Mouse (Mus musculus): ENCODE measurements around the gene Smpdl3b.
A peak's percentile ranks its signal among the peaks of the same experiment; 100 is the strongest.
"Not testable (repeated sequence)": the region's sequence is repeated elsewhere in the genome, so short reads cannot be mapped to it uniquely, and the experiment has no call there.

Gene Smpdl3b

DNA sequence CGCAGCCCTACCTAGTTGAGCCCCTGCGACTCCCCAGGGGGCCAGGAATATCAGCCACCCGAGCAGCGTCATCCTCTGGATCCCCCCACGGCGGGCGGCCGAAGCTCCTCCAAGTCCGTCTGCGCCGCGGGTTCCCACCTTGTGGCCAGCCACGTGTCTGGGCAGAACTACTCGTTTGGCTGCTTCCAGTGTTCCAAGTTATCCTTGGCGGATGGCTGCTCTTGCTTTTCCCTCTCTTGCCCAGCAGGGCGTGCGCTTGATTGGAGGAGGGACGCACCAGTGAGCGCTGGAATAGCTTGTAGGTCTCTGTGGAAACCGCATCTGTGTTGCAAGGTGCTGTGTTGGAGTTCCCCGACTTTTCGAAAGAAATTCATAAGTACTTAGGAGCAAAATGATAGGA is at the start of gene Smpdl3b:
Gene Smpdl3b (minus strand): TSS at position 279 of the 400 bp plus-strand sequence.
- DNase-seq (ENCODE audit: low read depth, low spot score): peak; percentile 31
- Histone ChIP-seq H3K36me3 (ENCODE audit: control insufficient read depth, insufficient read depth, low read length, poor library complexity, severe bottlenecking) (no peaks in the 10 kb centered on the region), H3K27me3 (ENCODE audit: control insufficient read depth, insufficient read depth, low read length, poor library complexity, severe bottlenecking) (no peaks in the 10 kb centered on the region)

DNA sequence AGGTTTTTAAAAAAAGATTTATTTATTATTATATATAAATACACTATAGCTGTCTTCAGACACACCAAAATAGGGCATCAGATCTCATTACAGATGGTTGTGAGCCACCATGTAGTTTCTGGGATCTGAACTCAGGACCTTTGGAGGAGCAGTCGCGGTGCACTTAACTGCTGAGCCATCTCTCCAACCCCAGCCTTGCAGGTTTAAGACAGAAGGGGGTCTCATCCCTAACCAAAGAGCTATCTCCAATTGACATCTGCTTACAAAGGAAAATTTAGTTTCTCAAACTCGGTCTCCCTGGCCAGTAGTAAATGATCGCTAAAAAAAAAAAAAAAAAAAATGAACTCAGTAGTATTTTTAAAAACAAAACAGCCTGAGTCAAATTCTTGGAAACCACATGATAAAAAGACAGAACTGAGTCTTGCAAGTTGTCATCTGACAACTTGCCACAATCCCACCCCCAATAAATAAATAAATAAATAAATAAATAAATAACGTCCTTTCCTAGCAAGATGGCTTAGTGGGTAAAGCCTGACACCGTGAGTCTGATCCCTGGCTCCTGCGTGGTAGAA is 49.7 kb upstream of the Smpdl3b start:
- DNase-seq (ENCODE audit: low read depth, low spot score): no peak
- Histone ChIP-seq H3K27me3 (ENCODE audit: control insufficient read depth, insufficient read depth, low read length, poor library complexity, severe bottlenecking) (no peaks in the 10 kb centered on the region), H3K36me3 (ENCODE audit: control insufficient read depth, insufficient read depth, low read length, poor library complexity, severe bottlenecking) (no peaks in the 10 kb centered on the region)

GRCm38 (mm10) chr4:132805599-132806197 is 48.6 kb upstream of the Smpdl3b start:
- DNase-seq (ENCODE audit: low read depth, low spot score): no peak

GRCm38 (mm10) chr4:132805146-132805545 is 48.1 kb upstream of the Smpdl3b start:
- no peak for DNase-seq (ENCODE audit: low read depth, low spot score)

More at GRCm38 (mm10) chr4:132805599-132806197, 48.6 kb upstream of the Smpdl3b start:
- no peaks in the 10 kb centered on the region for H3K27me3 ChIP-seq (ENCODE audit: control insufficient read depth, insufficient read depth, low read length, poor library complexity, severe bottlenecking)
- no peaks in the 10 kb centered on the region for H3K36me3 ChIP-seq (ENCODE audit: control insufficient read depth, insufficient read depth, low read length, poor library complexity, severe bottlenecking)

DNA sequence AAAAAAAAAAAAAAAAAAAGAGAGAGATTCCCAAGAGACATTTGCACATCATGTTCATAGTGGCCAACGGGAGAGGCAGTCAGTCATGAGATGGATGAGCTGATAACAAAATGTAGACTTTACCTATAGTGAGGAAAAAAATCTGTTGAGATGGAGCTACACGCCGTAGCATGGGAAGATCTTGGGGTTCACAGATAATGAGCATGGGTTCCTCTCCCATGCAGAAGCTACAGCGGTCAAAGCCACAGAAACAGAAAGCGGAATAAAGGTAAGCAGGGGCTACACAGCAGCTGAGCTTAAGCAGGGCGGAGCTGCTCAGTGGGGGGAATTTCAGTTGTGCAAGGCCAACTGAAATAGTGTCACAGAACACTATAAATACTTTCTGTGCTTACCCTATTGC is 47.3 kb upstream of the Smpdl3b start:
- H3K27me3 ChIP-seq (ENCODE audit: control insufficient read depth, insufficient read depth, low read length, poor library complexity, severe bottlenecking): no peaks in the 10 kb centered on the region
- no peaks in the 10 kb centered on the region for H3K36me3 ChIP-seq (ENCODE audit: control insufficient read depth, insufficient read depth, low read length, poor library complexity, severe bottlenecking)
- peak; percentile 79 for DNase-seq (ENCODE audit: low read depth, low spot score)

More at GRCm38 (mm10) chr4:132805146-132805545, 48.1 kb upstream of the Smpdl3b start:
- Histone ChIP-seq H3K36me3 (ENCODE audit: control insufficient read depth, insufficient read depth, low read length, poor library complexity, severe bottlenecking) (no peaks in the 10 kb centered on the region), H3K27me3 (ENCODE audit: control insufficient read depth, insufficient read depth, low read length, poor library complexity, severe bottlenecking) (no peaks in the 10 kb centered on the region)

DNA sequence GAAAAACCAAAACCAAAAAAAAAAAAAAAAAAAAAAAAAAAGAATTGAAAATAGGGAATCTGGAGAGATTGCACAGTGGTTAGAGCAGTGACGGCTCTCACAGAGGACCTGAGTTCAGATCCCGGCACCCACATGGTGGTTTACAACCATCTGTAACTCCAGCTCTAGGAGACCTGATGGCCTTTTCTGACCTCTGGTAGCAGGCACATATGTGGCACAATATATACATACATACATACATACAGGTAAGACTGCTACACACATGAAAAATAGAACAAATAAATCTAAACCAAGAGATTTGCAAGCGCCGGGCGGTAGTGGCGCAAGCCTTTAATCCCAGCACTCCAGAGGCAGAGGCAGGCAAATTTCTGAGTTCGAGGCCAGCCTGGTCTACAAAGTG is 46.8 kb upstream of the Smpdl3b start:
- no peaks in the 10 kb centered on the region for H3K27me3 ChIP-seq (ENCODE audit: control insufficient read depth, insufficient read depth, low read length, poor library complexity, severe bottlenecking)
- H3K36me3 ChIP-seq (ENCODE audit: control insufficient read depth, insufficient read depth, low read length, poor library complexity, severe bottlenecking): no peaks in the 10 kb centered on the region
- DNase-seq (ENCODE audit: low read depth, low spot score): no peak

GRCm38 (mm10) chr4:132803212-132803611 is 46.2 kb upstream of the Smpdl3b start:
- H3K27me3 ChIP-seq (ENCODE audit: control insufficient read depth, insufficient read depth, low read length, poor library complexity, severe bottlenecking): no peaks in the 10 kb centered on the region
- no peak for DNase-seq (ENCODE audit: low read depth, low spot score)
- no peaks in the 10 kb centered on the region for H3K36me3 ChIP-seq (ENCODE audit: control insufficient read depth, insufficient read depth, low read length, poor library complexity, severe bottlenecking)

GRCm38 (mm10) chr4:132802171-132802637 is 45.2 kb upstream of the Smpdl3b start:
- Histone ChIP-seq H3K27me3 (ENCODE audit: control insufficient read depth, insufficient read depth, low read length, poor library complexity, severe bottlenecking) (no peaks in the 10 kb centered on the region), H3K36me3 (ENCODE audit: control insufficient read depth, insufficient read depth, low read length, poor library complexity, severe bottlenecking) (no peaks in the 10 kb centered on the region)
- peak; percentile 64 for DNase-seq (ENCODE audit: low read depth, low spot score)

DNA sequence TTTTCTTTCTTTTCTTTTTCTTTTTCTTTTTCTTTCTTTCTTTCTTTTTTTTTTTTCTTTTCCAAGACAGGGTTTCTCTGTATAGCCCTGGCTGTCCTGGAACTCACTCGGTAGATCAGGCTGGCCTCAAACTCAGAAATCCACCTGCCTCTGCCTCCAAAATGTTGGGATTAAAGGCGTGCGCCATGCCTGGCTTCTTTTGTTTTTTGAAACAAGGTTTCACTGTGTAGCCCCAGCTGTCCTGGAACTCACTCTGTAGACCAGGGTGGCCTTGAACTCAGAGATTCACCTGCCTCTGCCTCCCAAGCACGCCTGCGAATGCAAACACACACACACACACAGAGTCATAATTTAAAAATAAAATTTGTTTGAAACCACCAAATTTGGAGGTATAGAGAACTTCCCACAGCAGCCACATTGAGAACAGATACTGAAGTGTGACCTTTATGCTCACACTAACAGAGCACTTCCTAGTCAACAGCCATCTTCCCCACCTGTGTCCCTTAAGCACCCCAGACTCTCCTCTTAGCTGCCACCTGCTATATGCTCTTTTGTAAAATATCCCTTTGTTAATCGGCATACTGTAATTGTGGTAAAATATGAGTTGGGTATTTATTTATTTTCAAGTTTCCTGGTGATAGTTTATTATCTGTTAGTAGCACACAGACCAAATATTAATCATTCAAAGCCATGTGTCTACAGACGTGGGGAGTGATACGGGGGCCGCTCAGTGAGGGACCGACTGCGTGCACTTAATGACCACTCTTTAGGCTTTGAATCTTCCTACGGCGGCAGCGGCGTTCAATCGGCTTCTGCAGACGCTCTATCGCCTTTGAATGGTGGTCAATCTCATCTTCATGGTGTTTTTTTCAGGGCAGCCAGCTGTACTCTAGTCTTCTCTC is 44.4 kb upstream of the Smpdl3b start:
- Histone ChIP-seq H3K36me3 (ENCODE audit: control insufficient read depth, insufficient read depth, low read length, poor library complexity, severe bottlenecking) (no peaks in the 10 kb centered on the region), H3K27me3 (ENCODE audit: control insufficient read depth, insufficient read depth, low read length, poor library complexity, severe bottlenecking) (no peaks in the 10 kb centered on the region)
- peak; percentile 60 for DNase-seq (ENCODE audit: low read depth, low spot score)

DNA sequence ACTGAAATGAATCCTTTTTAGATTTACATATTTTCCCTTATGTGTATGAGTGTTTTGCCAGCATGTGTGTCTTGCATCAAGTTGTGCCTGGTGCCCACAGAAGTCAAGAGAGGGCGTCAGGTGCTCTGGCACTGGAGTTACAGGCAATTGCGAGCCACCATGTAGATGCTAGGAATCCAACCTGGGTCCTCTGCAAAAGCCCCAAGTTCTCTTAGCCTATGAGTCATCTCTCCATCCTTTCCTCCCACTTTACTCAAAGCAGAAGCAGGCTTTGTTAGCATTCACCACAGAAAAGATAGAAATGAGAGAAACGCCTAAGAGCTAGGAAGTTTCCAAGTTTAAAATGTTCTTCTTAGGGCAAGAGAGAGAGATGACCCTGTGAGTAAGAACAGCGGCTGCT is 42.8 kb upstream of the Smpdl3b start:
- DNase-seq (ENCODE audit: low read depth, low spot score): peak; percentile 39
- no peaks in the 10 kb centered on the region for H3K27me3 ChIP-seq (ENCODE audit: control insufficient read depth, insufficient read depth, low read length, poor library complexity, severe bottlenecking)
- H3K36me3 ChIP-seq (ENCODE audit: control insufficient read depth, insufficient read depth, low read length, poor library complexity, severe bottlenecking): no peaks in the 10 kb centered on the region

DNA sequence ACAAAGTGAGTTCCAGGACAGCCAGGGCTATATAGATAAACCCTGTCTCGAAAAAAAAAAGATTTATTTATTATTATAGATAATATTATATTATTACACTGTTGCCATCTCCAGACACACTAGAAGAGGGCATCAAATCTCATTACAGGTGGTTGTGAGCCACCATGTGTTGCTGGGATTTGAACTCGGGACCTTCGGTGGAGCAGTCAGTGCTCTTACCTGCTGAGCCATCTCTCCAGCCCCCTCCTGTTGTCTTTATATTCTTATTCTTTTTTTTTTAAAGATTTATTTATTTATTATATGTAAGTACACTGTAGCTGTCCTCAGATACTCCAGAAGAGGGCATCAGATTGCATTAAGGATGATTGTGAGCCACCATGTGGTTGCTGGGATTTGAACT is 41.6 kb upstream of the Smpdl3b start:
- H3K27me3 ChIP-seq (ENCODE audit: control insufficient read depth, insufficient read depth, low read length, poor library complexity, severe bottlenecking); H3K36me3 ChIP-seq (ENCODE audit: control insufficient read depth, insufficient read depth, low read length, poor library complexity, severe bottlenecking); DNase-seq (ENCODE audit: low read depth, low spot score): not testable (repeated sequence)

DNA sequence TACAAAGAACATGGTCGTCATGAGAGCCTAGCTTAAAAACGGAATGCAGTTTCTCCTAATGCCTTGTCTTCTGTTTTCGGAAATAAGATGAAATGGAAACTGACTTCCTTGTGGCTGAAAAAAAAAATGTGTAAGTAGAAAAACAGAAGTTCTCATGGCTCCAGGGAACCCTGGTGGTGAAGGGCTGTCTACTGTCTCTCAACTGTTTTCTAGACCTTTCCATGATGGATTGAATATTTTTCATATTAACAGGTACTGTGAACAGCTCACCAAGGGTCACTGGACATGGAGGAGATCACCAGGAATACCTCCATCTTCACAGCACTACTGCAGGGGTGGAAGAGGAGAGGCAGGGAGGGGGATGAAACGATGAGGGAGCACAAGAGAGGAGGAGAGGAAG is 41.0 kb upstream of the Smpdl3b start:
- peak; percentile 64 for DNase-seq (ENCODE audit: low read depth, low spot score)
- peaks cover 1% of the 10 kb centered on the region; the same call in 1 of the 2 replicates for H3K36me3 ChIP-seq (ENCODE audit: control insufficient read depth, insufficient read depth, low read length, poor library complexity, severe bottlenecking)
- no peaks in the 10 kb centered on the region for H3K27me3 ChIP-seq (ENCODE audit: control insufficient read depth, insufficient read depth, low read length, poor library complexity, severe bottlenecking)

GRCm38 (mm10) chr4:132797461-132797860 is 40.4 kb upstream of the Smpdl3b start:
- no peak for DNase-seq (ENCODE audit: low read depth, low spot score)
- no peaks in the 10 kb centered on the region for H3K27me3 ChIP-seq (ENCODE audit: control insufficient read depth, insufficient read depth, low read length, poor library complexity, severe bottlenecking)
- H3K36me3 ChIP-seq (ENCODE audit: control insufficient read depth, insufficient read depth, low read length, poor library complexity, severe bottlenecking): peaks cover 3% of the 10 kb centered on the region

DNA sequence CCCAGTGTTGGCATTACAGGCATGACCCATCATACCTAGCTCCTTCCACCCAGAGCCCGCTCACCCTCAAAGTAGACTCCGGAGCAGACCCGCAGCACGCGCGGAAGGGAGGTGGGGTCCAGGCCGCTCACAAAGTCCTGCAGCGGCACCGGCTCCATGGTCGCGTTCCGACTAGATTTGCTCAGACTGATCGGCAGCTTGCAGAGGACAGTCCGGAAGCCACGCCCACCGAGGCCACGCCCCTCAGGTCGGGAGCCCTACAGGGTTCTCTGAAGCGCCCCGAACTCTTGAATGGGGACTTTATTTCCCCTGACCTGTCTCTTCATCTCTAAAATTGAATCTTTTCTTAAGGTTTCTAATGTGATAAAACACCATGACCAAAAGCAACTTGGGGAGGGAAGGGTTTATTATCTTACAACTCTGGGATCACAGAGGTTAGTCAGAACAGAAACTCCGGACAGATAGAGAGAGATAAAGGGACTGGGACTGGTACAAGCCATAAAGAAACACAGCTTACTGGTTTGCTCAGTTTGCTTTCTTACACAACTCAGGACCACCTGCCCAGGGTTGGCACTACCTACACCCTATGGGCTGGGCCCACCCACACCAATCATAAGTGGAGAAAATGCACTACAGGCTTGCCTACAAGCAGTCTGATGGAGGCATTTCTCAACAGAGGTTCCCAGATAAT is 39.3 kb upstream of the Smpdl3b start, which contains the start of gene Themis2:
Gene Themis2 (minus strand): TSS at position 192 of the 691 bp plus-strand sequence.
- DNase-seq (ENCODE audit: low read depth, low spot score): peak; percentile 92
- Histone ChIP-seq H3K27me3 (ENCODE audit: control insufficient read depth, insufficient read depth, low read length, poor library complexity, severe bottlenecking) (no peaks in the 10 kb centered on the region), H3K36me3 (ENCODE audit: control insufficient read depth, insufficient read depth, low read length, poor library complexity, severe bottlenecking) (peaks cover 8% of the 10 kb centered on the region)
